Mouse (Mus musculus) forebrain, embryonic 15.5 days (tissue): ENCODE measurements around the gene Trdmt1. TPM values are rescaled to one million over a fixed set of nuclear protein-coding genes. Genes with fewer than 3 reads are reported as not detected.

ENCODE experiments used
- ATAC-seq: fragments of 200-750 bp; cut with Nextera tagmentation; replicated peaks from 2 replicates; pipeline ENCODE4 v1.8.0; 2017; ENCODE audit warnings: mild to moderate bottlenecking, moderate TSS enrichment, moderate library complexity
- H3K27ac ChIP-seq: fragments of 300-500 bp; sonication (generic); replicated peaks from 2 replicates; pipeline ENCODE4 v1.5.1; 2015; ENCODE audit warnings: mild to moderate bottlenecking, inconsistent platforms
- H3K27me3 ChIP-seq: fragments of 300-500 bp; sonication (generic); 2 replicates; pipeline ENCODE4 v1.6.1; 2015; ENCODE audit warnings: inconsistent platforms
- H3K36me3 ChIP-seq: fragments of 300-500 bp; sonication (generic); 2 replicates; pipeline ENCODE4 v1.6.1; 2015; ENCODE audit warnings: mild to moderate bottlenecking, inconsistent platforms
- H3K4me1 ChIP-seq: fragments of 300-500 bp; sonication (generic); 2 replicates; pipeline ENCODE4 v1.6.1; 2015; ENCODE audit warnings: inconsistent platforms
- H3K4me2 ChIP-seq: fragments of 300-500 bp; sonication (generic); replicated peaks from 2 replicates; pipeline ENCODE4 v1.6.1; 2015; ENCODE audit warnings: mild to moderate bottlenecking, inconsistent platforms
- H3K4me3 ChIP-seq: fragments of 300-500 bp; sonication (generic); 2 replicates; pipeline ENCODE4 v1.5.1; 2015; ENCODE audit warnings: mild to moderate bottlenecking, inconsistent platforms
- H3K9ac ChIP-seq: fragments of 300-500 bp; sonication (generic); replicated peaks from 2 replicates; pipeline ENCODE4 v1.6.1; 2015; ENCODE audit warnings: mild to moderate bottlenecking, inconsistent platforms
- H3K9me3 ChIP-seq: fragments of 300-500 bp; sonication (generic); 2 replicates; pipeline ENCODE4 v1.6.1; 2016; ENCODE audit warnings: inconsistent platforms
- WGBS: fragments of 180-500 bp; shearing (Covaris S2); methylation state at CpG from one replicate; pipeline ENCODE4 v1.1.7; 2015; ENCODE audit warnings: mixed read lengths; 5-methylcytosine and 5-hydroxymethylcytosine counted together
- polyA plus RNA-seq: library from polyadenylated mRNA; unstranded; fragments of >200 nt; fragmentation: Nextera tagmentation; extraction: Ambion mirVana; gene quantifications from 2 replicates; pipeline ENCODE4 v1.2.1, GENCODE M21; 2015

Gene Trdmt1
- polyA plus RNA-seq, 1 experiment from 2014 or later: 8.7 TPM

DNA sequence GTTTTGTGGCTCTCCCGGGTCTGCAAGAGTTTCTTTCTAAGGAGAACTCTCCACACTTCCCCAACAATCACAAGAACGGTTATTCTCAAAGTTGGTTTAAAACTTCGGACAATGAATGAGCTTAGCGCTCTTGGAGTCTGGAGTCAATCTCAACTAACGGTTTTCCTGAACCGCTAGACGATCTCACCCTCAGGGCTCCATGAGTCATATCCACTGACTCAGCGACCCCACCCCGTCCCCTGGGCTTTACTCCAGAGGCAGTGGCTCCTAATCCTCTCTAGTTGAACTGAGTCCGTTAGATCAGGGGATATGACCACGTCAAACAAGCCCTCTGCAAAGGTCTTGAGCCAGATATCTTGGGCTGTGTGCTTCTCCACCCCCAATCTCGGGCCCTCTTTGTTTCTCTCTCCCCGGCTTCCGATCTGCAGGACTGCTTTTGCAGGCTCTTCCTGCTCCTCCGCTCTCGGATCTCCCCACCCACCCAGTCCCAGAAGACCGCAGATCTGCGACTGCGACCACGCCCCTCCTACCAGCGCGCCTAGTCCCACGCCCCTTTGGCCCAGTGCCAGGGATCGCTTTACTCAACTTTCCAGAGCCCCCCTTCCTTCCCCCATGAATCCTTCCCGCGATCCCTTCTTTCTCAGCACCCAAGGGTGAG is 29.1 kb upstream of the Trdmt1 start, which contains the start of gene Vim:
Gene Vim (plus strand): TSS at position 520 of the 658 bp plus-strand sequence.
- Histone ChIP-seq H3K36me3 (peaks cover 1% of the 10 kb centered on the region; the same call in 1 of the 2 replicates), H3K9ac (peak within 1 kb of the TSS; percentile 69), H3K27ac (peak within 1 kb of the TSS; percentile 97), H3K4me2 (peak within 1 kb of the TSS; percentile 79), H3K27me3 (no peaks in the 10 kb centered on the region), H3K4me3 (peak within 1 kb of the TSS; percentile 68), H3K4me1 (peaks cover 41% of the 10 kb centered on the region), H3K9me3 (no peaks in the 10 kb centered on the region)
- 0% methylated on average over 26 of the region's 26 CpGs for WGBS
- peak; percentile 94 for ATAC-seq

DNA sequence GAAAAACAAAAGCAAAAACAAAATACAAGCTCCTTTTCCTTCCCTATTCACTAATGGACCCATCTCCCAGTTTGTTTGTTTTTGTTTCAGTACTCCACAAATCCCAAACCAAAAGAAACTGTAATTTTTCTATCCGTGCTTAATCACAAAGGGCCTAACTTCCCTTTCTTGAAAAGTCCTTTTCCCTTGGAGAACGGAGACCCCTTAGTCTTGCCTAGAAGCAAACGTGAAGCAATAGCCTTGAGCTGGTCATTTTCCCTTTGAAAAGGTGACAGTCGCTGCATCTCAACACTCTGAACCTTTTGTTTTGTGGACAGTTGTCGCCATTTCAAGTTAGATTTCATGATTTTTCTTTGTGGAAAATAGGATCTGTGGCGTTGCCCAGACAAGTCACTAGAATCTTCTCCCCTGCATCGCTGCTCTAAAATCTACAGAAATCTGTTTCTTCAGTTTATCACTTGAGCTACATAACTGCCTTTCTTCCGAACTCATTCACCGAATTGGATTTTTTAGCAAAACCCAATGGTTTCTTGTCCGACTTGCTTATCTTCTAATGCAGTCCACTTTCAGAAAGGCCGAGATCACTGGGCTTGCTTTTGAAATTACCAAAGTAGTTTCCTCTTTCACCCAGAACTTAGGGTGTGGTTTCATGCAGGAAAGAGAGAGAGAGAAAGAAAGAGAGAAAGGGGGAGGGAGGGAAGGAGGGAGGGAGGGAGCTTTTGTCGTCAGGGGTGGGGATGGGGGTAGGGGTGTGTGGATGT is 28.4 kb upstream of the Trdmt1 start:
- H3K27me3 ChIP-seq: no peaks in the 10 kb centered on the region

GRCm38 (mm10) chr2:13572101-13572553 is 27.7 kb upstream of the Trdmt1 start:
- H3K9ac ChIP-seq: no peak overlapping the region
- no peak for ATAC-seq
- H3K9me3 ChIP-seq: no peaks in the 10 kb centered on the region
- no peak overlapping the region for H3K4me3 ChIP-seq
- H3K27me3 ChIP-seq: no peaks in the 10 kb centered on the region
- peak overlapping the region; percentile 79; the same call in 1 of the 2 replicates for H3K4me2 ChIP-seq
- peaks cover 34% of the 10 kb centered on the region for H3K4me1 ChIP-seq
- H3K27ac ChIP-seq: peak overlapping the region; percentile 97
- 5% methylated on average over 4 of the region's 4 CpGs for WGBS
- no peaks in the 10 kb centered on the region for H3K36me3 ChIP-seq

More for the DNA sequence above, 28.4 kb upstream of the Trdmt1 start:
- H3K36me3 ChIP-seq: no peaks in the 10 kb centered on the region
- H3K4me2 ChIP-seq: peak overlapping the region; percentile 79
- H3K4me3 ChIP-seq: peak overlapping the region; percentile 68
- H3K27ac ChIP-seq: peak overlapping the region; percentile 97
- peaks cover 35% of the 10 kb centered on the region for H3K4me1 ChIP-seq
- 3% methylated on average over 12 of the region's 12 CpGs for WGBS
- ATAC-seq: peak; percentile 17; the same call in 1 of the 2 replicates
- H3K9me3 ChIP-seq: no peaks in the 10 kb centered on the region
- peak overlapping the region; percentile 69 for H3K9ac ChIP-seq

DNA sequence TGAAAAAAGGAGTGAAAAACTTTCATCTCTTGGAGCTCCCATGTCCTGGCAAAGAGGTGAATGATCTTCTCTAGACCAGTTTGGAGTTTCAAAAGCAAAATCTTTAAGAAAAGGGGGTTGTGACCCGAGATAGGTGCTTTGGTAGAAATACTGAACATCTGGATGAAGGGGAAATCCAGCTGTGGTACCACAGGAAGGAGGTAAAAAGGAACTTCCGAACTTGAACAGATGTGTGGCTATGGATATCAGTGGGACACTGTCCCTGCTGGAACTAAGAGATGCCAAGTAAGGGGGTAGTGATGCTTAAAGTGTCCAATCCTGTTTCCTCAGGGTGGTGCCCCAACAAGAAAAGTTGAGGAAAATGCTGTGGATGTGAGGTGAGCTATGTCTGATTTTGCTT is 25.7 kb upstream of the Trdmt1 start:
- Histone ChIP-seq H3K4me3 (no peak overlapping the region), H3K27me3 (no peaks in the 10 kb centered on the region), H3K9me3 (no peaks in the 10 kb centered on the region), H3K4me2 (no peak overlapping the region), H3K36me3 (no peaks in the 10 kb centered on the region), H3K27ac (no peak overlapping the region), H3K4me1 (peaks cover 19% of the 10 kb centered on the region), H3K9ac (no peak overlapping the region)
- WGBS: 80% methylated on average over 2 of the region's 2 CpGs
- no peak for ATAC-seq

- Histone ChIP-seq H3K4me1 (no peaks in the 10 kb centered on the region), H3K27ac (no peak overlapping the region), H3K4me3 (no peak overlapping the region), H3K9ac (no peak overlapping the region), H3K36me3 (no peaks in the 10 kb centered on the region), H3K4me2 (no peak overlapping the region), H3K27me3 (no peaks in the 10 kb centered on the region), H3K9me3 (no peaks in the 10 kb centered on the region)
- WGBS: 89% methylated on average over 2 of the region's 2 CpGs
- ATAC-seq: no peak
These were observed 15.9 kb upstream of the Trdmt1 start for GRCm38 (mm10) chr2:13560396-13560795.

DNA sequence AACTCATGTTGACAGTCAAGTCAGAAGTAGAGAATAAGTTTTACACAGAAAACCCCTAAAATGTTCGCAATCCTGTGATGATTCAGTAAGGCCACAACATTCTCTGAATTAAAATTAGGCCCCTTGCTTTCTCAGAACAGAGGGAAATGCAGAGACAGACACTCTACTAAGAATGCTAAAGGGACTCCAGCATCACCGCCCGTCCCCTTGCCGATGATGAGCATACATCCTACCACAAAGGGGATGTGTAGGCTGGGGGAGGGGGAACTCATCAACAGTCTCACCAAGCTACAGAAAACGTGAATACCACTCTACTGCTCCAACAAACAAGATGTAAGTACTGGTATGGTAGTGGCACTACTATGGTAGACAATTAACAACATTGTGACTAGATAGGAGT is 15.3 kb upstream of the Trdmt1 start:
- H3K36me3 ChIP-seq: no peaks in the 10 kb centered on the region
- H3K9me3 ChIP-seq: no peaks in the 10 kb centered on the region
- H3K27ac ChIP-seq: no peak overlapping the region
- no peaks in the 10 kb centered on the region for H3K27me3 ChIP-seq
- H3K4me1 ChIP-seq: no peaks in the 10 kb centered on the region
- ATAC-seq: no peak
- no peak overlapping the region for H3K4me2 ChIP-seq
- H3K9ac ChIP-seq: no peak overlapping the region
- WGBS: 78% methylated on average over 5 of the region's 5 CpGs
- H3K4me3 ChIP-seq: no peak overlapping the region

- Histone ChIP-seq H3K27me3 (no peaks in the 10 kb centered on the region), H3K4me3 (no peak overlapping the region), H3K27ac (no peak overlapping the region), H3K4me1 (no peaks in the 10 kb centered on the region), H3K4me2 (no peak overlapping the region), H3K36me3 (no peaks in the 10 kb centered on the region), H3K9me3 (no peaks in the 10 kb centered on the region), H3K9ac (no peak overlapping the region)
- no peak for ATAC-seq
- 94% methylated on average over 5 of the region's 5 CpGs for WGBS
These were observed 14.8 kb upstream of the Trdmt1 start for GRCm38 (mm10) chr2:13559303-13559702.

- Histone ChIP-seq H3K27me3 (no peaks in the 10 kb centered on the region), H3K27ac (no peak overlapping the region), H3K9ac (no peak overlapping the region), H3K4me3 (no peak overlapping the region), H3K9me3 (no peaks in the 10 kb centered on the region), H3K4me1 (no peaks in the 10 kb centered on the region), H3K36me3 (no peaks in the 10 kb centered on the region), H3K4me2 (no peak overlapping the region)
- 53% methylated on average over 5 of the region's 5 CpGs for WGBS
- ATAC-seq: no peak
These were observed 14.3 kb upstream of the Trdmt1 start for GRCm38 (mm10) chr2:13558607-13559262.

GRCm38 (mm10) chr2:13557145-13558030 is 12.9 kb upstream of the Trdmt1 start:
- Histone ChIP-seq H3K9me3 (no peaks in the 10 kb centered on the region), H3K4me3 (no peak overlapping the region), H3K27me3 (no peaks in the 10 kb centered on the region), H3K4me1 (no peaks in the 10 kb centered on the region), H3K4me2 (no peak overlapping the region), H3K9ac (no peak overlapping the region), H3K36me3 (no peaks in the 10 kb centered on the region), H3K27ac (no peak overlapping the region)
- no peak for ATAC-seq
- WGBS: 85% methylated on average over 9 of the region's 9 CpGs

- Histone ChIP-seq H3K4me2 (no peak overlapping the region), H3K4me1 (no peaks in the 10 kb centered on the region), H3K27ac (no peak overlapping the region), H3K27me3 (no peaks in the 10 kb centered on the region), H3K9me3 (no peaks in the 10 kb centered on the region), H3K4me3 (no peak overlapping the region), H3K36me3 (no peaks in the 10 kb centered on the region), H3K9ac (no peak overlapping the region)
- no peak for ATAC-seq
These were observed 11.8 kb upstream of the Trdmt1 start for GRCm38 (mm10) chr2:13556239-13556638.

GRCm38 (mm10) chr2:13553966-13554365 is 9.5 kb upstream of the Trdmt1 start:
- Histone ChIP-seq H3K9ac (no peak overlapping the region), H3K4me2 (no peak overlapping the region), H3K27me3 (no peaks in the 10 kb centered on the region), H3K9me3 (no peaks in the 10 kb centered on the region), H3K36me3 (no peaks in the 10 kb centered on the region), H3K4me1 (no peaks in the 10 kb centered on the region; the same call in 1 of the 2 replicates), H3K4me3 (no peak overlapping the region), H3K27ac (no peak overlapping the region)
- no peak for ATAC-seq
- 62% methylated on average over 2 of the region's 2 CpGs for WGBS
